Mouse (Mus musculus): ENCODE measurements around the gene Ndufa4l2. TPM values are rescaled to one million over a fixed set of nuclear protein-coding genes. Genes with fewer than 3 reads are reported as not detected.
A peak's percentile ranks its signal among the peaks of the same experiment; 100 is the strongest.

The Ndufa4l2 gene
- total and polyA plus RNA-seq, 3 experiments = 21.8 to 26.6 TPM; not detected in 1

DNA sequence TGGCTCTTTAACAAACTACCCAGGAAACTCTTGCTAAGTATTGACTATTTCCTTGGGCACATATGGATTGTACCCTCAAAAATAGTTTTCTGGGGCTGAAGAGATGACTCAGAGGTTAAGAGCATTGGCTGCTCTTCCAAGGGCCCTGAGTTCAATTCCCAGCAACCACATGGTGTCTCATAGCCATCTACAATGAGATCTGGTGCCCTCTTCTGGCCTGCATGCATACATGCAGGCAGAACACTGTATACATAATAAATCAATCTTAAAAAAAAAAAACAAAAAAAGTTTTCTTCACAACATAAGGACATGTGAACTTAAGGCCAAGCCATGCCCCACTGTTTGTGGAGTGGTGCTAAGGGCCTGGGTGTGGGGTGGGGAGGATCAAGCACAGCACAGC, 46.4 kb downstream of the Ndufa4l2 start (continued):
- TF ChIP-seq SMC3 (IDR thresholded peaks at IDR 0.05; ENCODE audit: low read depth, low read length) (peak; percentile 31), HCFC1 (IDR thresholded peaks at IDR 0.05; ENCODE audit: low read depth, low read length) (no peak), MAFK (IDR thresholded peaks at IDR 0.05; ENCODE audit: borderline replicate concordance, low read depth, low read length) (no peak), MAX (IDR thresholded peaks at IDR 0.05; ENCODE audit: low read length) (no peak), GATA1 (IDR thresholded peaks at IDR 0.05; ENCODE audit: low read depth, low read length) (no peak), E2F4 (IDR thresholded peaks at IDR 0.05; ENCODE audit: borderline replicate concordance, low read depth, low read length) (no peak), GABPA (IDR thresholded peaks at IDR 0.05; ENCODE audit: low read depth, low read length) (no peak), NELFE (IDR thresholded peaks at IDR 0.05; ENCODE audit: low read depth, low read length) (no peak), MYB (IDR thresholded peaks at IDR 0.05; ENCODE audit: low read depth, low read length) (no peak), TAL1 (IDR thresholded peaks at IDR 0.05; ENCODE audit: low read length) (no peak), USF2 (IDR thresholded peaks at IDR 0.05; ENCODE audit: borderline replicate concordance in 1 of 2, insufficient read depth in 1 of 2, low read depth in 1 of 2, low read length in 2 of 2) (no peak), MYC (IDR thresholded peaks at IDR 0.05; ENCODE audit: low read depth, low read length) (peak; percentile 38; the same call in 1 of the 2 replicates), RAD21 (IDR thresholded peaks at IDR 0.05; ENCODE audit: low read depth, low read length) (peak; percentile 20), ZC3H11A (IDR thresholded peaks at IDR 0.05; ENCODE audit: low read depth, low read length) (no peak), EP300 (IDR thresholded peaks at IDR 0.05; ENCODE audit: low read depth in 1 of 2, low read length in 2 of 2) (no peak), ELF1 (IDR thresholded peaks at IDR 0.05; ENCODE audit: low read depth, low read length) (no peak), ZNF384 (IDR thresholded peaks at IDR 0.05; ENCODE audit: low read depth, low read length) (peak; percentile 56; the same call in 1 of the 2 replicates), USF1 (IDR thresholded peaks at IDR 0.05; ENCODE audit: low read depth, low read length) (no peak), POLR2A (IDR thresholded peaks at IDR 0.05; ENCODE audit: control insufficient read depth in 1 of 2, insufficient read depth in 1 of 2, low read depth in 1 of 2, low read length in 2 of 2, poor library complexity in 1 of 2) (no peak), TBP (IDR thresholded peaks at IDR 0.05; ENCODE audit: low read depth, low read length) (no peak), UBTF (IDR thresholded peaks at IDR 0.05; ENCODE audit: borderline replicate concordance, insufficient read depth, low read depth, low read length) (no peak)

DNA sequence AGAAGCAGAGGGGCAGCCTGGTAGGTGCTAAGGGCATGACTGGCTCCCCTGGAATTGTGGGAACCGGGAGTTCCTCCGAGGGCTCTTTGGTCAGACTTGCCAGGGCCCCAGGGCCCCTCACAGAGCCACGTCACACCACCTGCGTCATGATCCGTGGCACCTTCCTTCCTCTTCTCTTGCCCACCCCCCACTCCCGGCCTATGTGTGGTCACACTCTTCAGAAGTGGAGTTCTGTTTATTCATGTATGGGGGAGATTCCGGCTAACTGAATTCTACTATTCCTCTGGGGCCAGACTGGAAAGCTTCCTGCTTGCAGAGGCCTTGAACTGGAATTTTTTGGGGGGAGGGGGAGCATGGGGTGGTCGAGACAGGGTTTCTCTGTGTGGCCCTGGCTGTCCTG, 49.1 kb downstream of the Ndufa4l2 start:
- Histone ChIP-seq H3K79me2 (ENCODE audit: control insufficient read depth, insufficient read depth, low read length, poor library complexity) (no peaks in the 10 kb centered on the region), H3K9ac (ENCODE audit: control insufficient read depth, low read depth, low read length, poor library complexity, severe bottlenecking) (no peak overlapping the region), H3K36me3 (ENCODE audit: control insufficient read depth in 1 of 2, insufficient read depth in 2 of 2, low read length in 2 of 2) (no peaks in the 10 kb centered on the region), H3K27me3 (ENCODE audit: control insufficient read depth in 1 of 2, insufficient read depth in 2 of 2, low read length in 2 of 2) (peaks cover 0 to 2% of the 10 kb centered on the region in 2 experiments; a peak in 2 of 4 replicates), H3K27ac (ENCODE audit: control insufficient read depth, low read depth, low read length) (no peak overlapping the region), H3K9me3 (replicated peaks; ENCODE audit: insufficient read depth, low read length) (no peaks in the 10 kb centered on the region), H3K4me3 (ENCODE audit: control insufficient read depth in 1 of 2, insufficient read depth in 1 of 2, low read depth in 2 of 2, low read length in 2 of 2) (no peak overlapping the region), H3K4me1 (ENCODE audit: control insufficient read depth in 1 of 2, insufficient read depth in 2 of 2, low read length in 2 of 2) (no peaks in the 10 kb centered on the region)
- TF ChIP-seq USF1 (IDR thresholded peaks at IDR 0.05; ENCODE audit: low read depth, low read length) = no peak
- no peak for TF ChIP-seq ELF1 (IDR thresholded peaks at IDR 0.05; ENCODE audit: low read depth, low read length)
- TF ChIP-seq BHLHE40 (IDR thresholded peaks at IDR 0.05; ENCODE audit: borderline replicate concordance, low read depth, low read length) = no peak
- TF ChIP-seq ZC3H11A (IDR thresholded peaks at IDR 0.05; ENCODE audit: low read depth, low read length) = no peak
- no peak for TF ChIP-seq ZNF384 (IDR thresholded peaks at IDR 0.05; ENCODE audit: low read depth, low read length)
- TF ChIP-seq MAX (IDR thresholded peaks at IDR 0.05; ENCODE audit: low read length) = no peak
- no peak for TF ChIP-seq CTCF (IDR thresholded peaks at IDR 0.05 in 2 of 3, conservative IDR thresholded peaks at IDR 0.05 in 1 of 3; ENCODE audit: control insufficient read depth in 1 of 3, insufficient read depth in 1 of 3, low read depth in 2 of 3, low read length in 3 of 3, poor library complexity in 1 of 3, severe bottlenecking in 1 of 3)
- TF ChIP-seq GATA1 (IDR thresholded peaks at IDR 0.05; ENCODE audit: low read depth, low read length) = no peak
- no peak for TF ChIP-seq POLR2AphosphoS5 (IDR thresholded peaks at IDR 0.05; ENCODE audit: borderline replicate concordance, low read depth, low read length)
- TF ChIP-seq TAL1 (IDR thresholded peaks at IDR 0.05; ENCODE audit: low read length) = no peak
- TF ChIP-seq MAFK (IDR thresholded peaks at IDR 0.05; ENCODE audit: borderline replicate concordance, low read depth, low read length) = no peak
- no peak for TF ChIP-seq NELFE (IDR thresholded peaks at IDR 0.05; ENCODE audit: low read depth, low read length)
- TF ChIP-seq RAD21 (IDR thresholded peaks at IDR 0.05; ENCODE audit: low read depth, low read length) = no peak
- TF ChIP-seq SIN3A (IDR thresholded peaks at IDR 0.05; ENCODE audit: low read length) = no peak
- no peak for TF ChIP-seq POLR2AphosphoS2 (IDR thresholded peaks at IDR 0.05; ENCODE audit: low read length)
- DNase-seq (ENCODE audit: low read depth, low spot score) = no peak
